Mouse (Mus musculus): ENCODE data around the gene Olfr267.

The Olfr267 gene

GRCm38 (mm10) chr4:58787616-58788015, at the start of gene Olfr267:
Gene Olfr267 (minus strand): TSS chr4:58787716.
- DNase-seq (ENCODE audit: low spot score) = no peak

GRCm38 (mm10) chr4:58832908-58833307, 45.4 kb upstream of the Olfr267 start:
- DNase-seq (ENCODE audit: low spot score) = no peak

GRCm38 (mm10) chr4:58825921-58826320, 38.4 kb upstream of the Olfr267 start:
- DNase-seq (ENCODE audit: low spot score) = no peak

- DNase-seq (ENCODE audit: low spot score) = no peak
These were observed 857 bp downstream of the Olfr267 start for GRCm38 (mm10) chr4:58786659-58787058.

- DNase-seq (ENCODE audit: low spot score) = no peak
These were observed 24.1 kb downstream of the Olfr267 start for GRCm38 (mm10) chr4:58763417-58763816.

- no peak for DNase-seq (ENCODE audit: low spot score)
These were observed 38.0 kb downstream of the Olfr267 start for GRCm38 (mm10) chr4:58749510-58749909.

GRCm38 (mm10) chr4:58749101-58749500, 38.4 kb downstream of the Olfr267 start:
- DNase-seq (ENCODE audit: low spot score) = no peak

GRCm38 (mm10) chr4:58745583-58746222, 41.8 kb downstream of the Olfr267 start:
- no peak for DNase-seq (ENCODE audit: low spot score)

- DNase-seq (ENCODE audit: low spot score) = no peak
These were observed 50.5 kb downstream of the Olfr267 start for GRCm38 (mm10) chr4:58736867-58737633.

Measured in ovary, postnatal 10 days (tissue).